Mouse (Mus musculus) ES-E14 (cell line): ENCODE results near the gene Man1a2.

ENCODE experiments used
- MAFK ChIP-seq: IDR thresholded peaks from 2 replicates; pipeline ENCODE4 v1.6.1; 2014; ENCODE audit warnings: mild to moderate bottlenecking, low read depth, low read length, inconsistent platforms; ENCODE audit not compliant: insufficient read depth
- ZC3H11A ChIP-seq: IDR thresholded peaks from 2 replicates; pipeline ENCODE4 v1.6.1; 2012; ENCODE audit warnings: low read depth, mild to moderate bottlenecking, inconsistent platforms, low read length, borderline replicate concordance
- ZNF384 ChIP-seq: IDR thresholded peaks from 2 replicates; pipeline ENCODE4 v1.6.1; 2012; ENCODE audit warnings: low read depth, low read length, inconsistent platforms

- TF ChIP-seq ZC3H11A, result no peak
- no peak for TF ChIP-seq MAFK
- TF ChIP-seq ZNF384, result no peak
Observed at GRCm38 (mm10) chr3:100599265-100599820, 86.0 kb downstream of the Man1a2 start.
